Mouse (Mus musculus) brain, embryonic 14.5 days (tissue): ENCODE data around the gene CN725425. TPM values are rescaled to one million over a fixed set of nuclear protein-coding genes. Genes with fewer than 3 reads are reported as not detected.

ENCODE experiments used
- DNase-seq: peaks from one replicate; pipeline ENCODE4 v3.0.0-alpha.2; 2011; ENCODE audit warnings: low read depth
- CTCF ChIP-seq: fragments of 200-500 bp; IDR thresholded peaks from 2 replicates; pipeline ENCODE4 v1.5.1; 2012; ENCODE audit warnings: inconsistent platforms, mild to moderate bottlenecking, moderate library complexity, borderline replicate concordance; ENCODE audit not compliant: insufficient read depth, insufficient read length; ENCODE audit errors: extremely low read depth
- POLR2A ChIP-seq: fragments of 200-500 bp; IDR thresholded peaks from 2 replicates; pipeline ENCODE4 v1.6.1; 2012; ENCODE audit warnings: mild to moderate bottlenecking, inconsistent platforms, borderline replicate concordance; ENCODE audit not compliant: poor library complexity, insufficient read depth, insufficient read length, severe bottlenecking; ENCODE audit errors: extremely low read depth
- polyA plus RNA-seq: library from polyadenylated mRNA; depleted of rRNA; stranded (reverse); fragments of >200 nt; gene quantifications from 2 replicates; pipeline ENCODE4 v1.2.3, GENCODE M21; 2012

CN725425 gene
- polyA plus RNA-seq, 1 experiment = not detected

- TF ChIP-seq POLR2A (no peak), CTCF (no peak)
Measured at GRCm38 (mm10) chr15:91250815-91251214, 51.5 kb downstream of the CN725425 start.

DNA sequence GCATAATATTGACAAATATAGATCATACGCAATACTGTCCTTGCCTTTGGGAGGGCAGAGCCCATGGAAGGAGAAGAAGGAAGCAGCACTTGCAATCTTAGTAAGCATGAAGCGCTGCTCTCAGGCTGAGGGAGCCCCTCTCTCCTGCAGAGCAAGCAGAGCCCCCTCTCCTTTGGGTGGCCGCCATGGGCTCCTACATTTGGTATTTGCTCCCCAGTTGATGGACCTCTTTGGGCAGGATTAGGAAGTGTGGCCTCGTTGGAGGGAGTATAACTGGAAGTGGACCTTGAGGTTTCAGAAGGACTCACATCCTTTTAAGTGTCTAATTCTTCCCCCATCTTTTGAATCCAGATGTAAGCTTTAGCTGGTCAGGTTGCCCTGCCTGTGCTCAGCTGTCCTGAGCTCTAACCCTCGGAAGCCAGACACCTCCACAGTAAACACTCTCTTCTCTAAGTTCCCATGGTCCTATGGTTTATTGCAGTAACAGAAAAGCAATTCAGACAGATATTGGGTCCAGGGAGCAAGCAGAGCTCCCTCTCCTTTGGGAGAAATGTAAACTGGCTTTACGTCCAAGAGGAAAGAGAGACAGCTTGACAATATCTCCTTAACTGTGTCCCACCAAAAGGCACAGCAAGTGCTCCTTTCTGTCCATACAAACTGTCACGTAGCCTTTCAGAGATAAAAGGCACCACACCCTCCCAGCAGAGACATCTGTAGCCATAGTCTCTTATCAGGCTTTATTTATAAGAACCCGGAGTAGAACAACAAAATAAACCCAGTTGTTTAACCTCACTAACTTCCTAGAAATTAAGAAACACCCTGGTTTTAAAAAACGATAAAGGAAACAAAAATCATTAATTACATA is 52.5 kb downstream of the CN725425 start:
- DNase-seq = no peak
- TF ChIP-seq POLR2A (no peak), CTCF (no peak)

More at GRCm38 (mm10) chr15:91250815-91251214, 51.5 kb downstream of the CN725425 start:
- DNase-seq = peak; percentile 18

DNA sequence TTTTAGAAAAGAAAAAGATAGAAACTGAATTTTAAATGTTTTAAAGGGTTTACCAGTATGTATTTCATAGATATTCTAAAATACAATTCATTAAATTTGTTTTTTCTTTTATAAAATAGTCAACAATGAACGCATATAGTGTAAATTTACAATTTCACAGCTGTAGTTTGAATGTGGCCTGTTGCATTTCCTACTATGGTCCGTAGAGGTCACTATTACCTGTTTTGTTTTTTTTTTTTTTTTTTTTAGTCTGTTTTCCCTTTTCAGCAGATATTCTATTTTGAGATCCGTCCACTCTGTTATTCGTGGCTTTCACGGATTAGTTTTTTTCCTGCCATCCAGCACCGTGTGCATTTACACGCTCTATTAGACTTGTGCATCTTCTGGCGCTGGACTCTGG is 53.7 kb downstream of the CN725425 start:
- TF ChIP-seq CTCF (no peak), POLR2A (no peak)
- no peak for DNase-seq

- TF ChIP-seq POLR2A = no peak
- DNase-seq = no peak
Measured at GRCm38 (mm10) chr15:91255308-91255707, 56.0 kb downstream of the CN725425 start.

GRCm38 (mm10) chr15:91257140-91257539 is 57.8 kb downstream of the CN725425 start:
- TF ChIP-seq CTCF = no peak
- TF ChIP-seq POLR2A = no peak
- DNase-seq = peak; percentile 35

DNA sequence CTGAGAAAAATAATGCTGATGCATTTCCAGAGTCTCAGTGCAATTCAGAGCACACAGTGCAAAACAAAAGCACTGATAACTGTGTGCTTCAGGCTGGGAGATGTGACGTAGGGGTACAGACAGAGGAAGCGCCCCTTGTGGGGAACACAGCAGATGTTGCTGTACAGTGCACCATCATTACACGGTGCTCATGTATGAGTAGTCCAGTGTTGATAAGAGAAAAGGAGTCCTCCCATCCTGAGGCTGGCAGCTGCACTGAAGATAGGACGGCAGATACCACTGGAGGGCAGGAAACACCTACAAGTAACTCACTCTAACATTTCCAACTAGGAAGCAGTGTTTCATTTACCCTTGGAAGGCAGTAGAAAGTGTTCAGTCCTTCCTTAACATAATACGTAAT is 61.3 kb downstream of the CN725425 start:
- TF ChIP-seq POLR2A = no peak
- no peak for TF ChIP-seq CTCF
- DNase-seq = peak; percentile 47

DNA sequence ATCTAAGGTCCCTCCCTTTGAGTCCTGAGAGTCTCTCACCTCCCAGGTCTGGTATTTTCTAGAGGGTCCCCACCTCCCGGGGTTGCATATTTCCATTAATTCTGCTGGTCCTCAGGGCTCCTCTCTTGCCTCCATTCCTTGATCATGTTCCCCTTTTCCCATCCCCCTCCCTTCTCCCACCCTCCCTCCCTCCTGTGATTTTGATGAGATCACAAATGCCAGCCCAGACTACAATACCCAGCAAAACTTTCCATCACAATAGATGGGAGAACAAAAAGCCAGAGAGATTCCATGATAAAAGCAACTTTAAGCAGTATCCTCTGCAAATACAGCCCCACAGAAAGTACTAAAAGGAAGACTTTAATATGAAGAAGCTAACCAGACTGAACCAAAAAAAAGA is 64.6 kb downstream of the CN725425 start:
- no peak for DNase-seq
- TF ChIP-seq CTCF = no peak
- TF ChIP-seq POLR2A = no peak

DNA sequence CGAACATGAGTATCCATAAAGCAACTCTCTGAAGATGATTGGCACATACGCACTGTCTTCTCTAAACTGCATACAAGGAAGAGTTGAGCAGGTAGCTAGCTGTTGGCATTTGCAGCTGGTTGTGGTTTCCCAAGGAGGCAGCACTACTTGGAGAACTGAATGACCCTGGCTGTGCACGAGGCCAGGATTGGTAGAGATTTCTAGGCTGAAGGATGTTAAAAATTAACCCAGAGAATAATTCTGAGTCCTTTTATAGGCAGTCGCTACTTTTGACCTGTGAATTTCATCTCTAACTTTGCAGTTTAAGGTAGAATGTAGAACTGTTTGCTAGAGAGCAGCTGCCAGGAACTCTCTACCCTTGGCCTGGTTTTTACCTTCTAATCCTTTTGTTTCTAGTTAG is 69.2 kb downstream of the CN725425 start:
- TF ChIP-seq CTCF (no peak), POLR2A (no peak)
- no peak for DNase-seq

GRCm38 (mm10) chr15:91275961-91276360 is 76.7 kb downstream of the CN725425 start:
- DNase-seq = no peak
- TF ChIP-seq POLR2A = no peak
- TF ChIP-seq CTCF = no peak

GRCm38 (mm10) chr15:91279571-91279970 is 80.3 kb downstream of the CN725425 start:
- no peak for DNase-seq
- no peak for TF ChIP-seq CTCF
- no peak for TF ChIP-seq POLR2A

- TF ChIP-seq POLR2A (no peak), CTCF (no peak)
- DNase-seq = no peak
Measured at GRCm38 (mm10) chr15:91281521-91281920, 82.2 kb downstream of the CN725425 start.

DNA sequence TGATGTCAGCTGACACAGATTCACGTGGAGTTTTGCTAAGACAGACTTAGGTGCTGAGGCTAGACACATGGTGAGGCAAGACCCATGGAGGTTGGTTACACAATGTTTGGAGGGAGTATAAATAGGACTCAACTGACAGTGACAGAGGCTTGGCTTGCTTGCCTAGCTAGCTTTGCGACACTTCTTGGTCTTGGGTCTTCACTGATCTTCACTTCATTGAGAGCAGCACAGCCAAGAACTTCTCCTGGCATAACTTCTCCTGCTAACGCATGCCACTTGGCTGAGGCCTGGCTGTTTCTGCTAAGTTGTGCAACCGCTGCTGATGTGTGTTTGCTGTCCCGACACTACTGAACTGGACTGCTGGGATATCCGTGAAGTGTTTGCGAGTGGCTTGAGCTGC is 83.5 kb downstream of the CN725425 start:
- TF ChIP-seq POLR2A (no peak), CTCF (no peak)
- no peak for DNase-seq
